Mouse (Mus musculus) liver, postnatal 0 days (tissue): Measurements from ENCODE around the gene Gfod1. TPM values are rescaled to one million over a fixed set of nuclear protein-coding genes. Genes with fewer than 3 reads are reported as not detected.

Experiments
- ATAC-seq: fragments of 200-750 bp; cut with Nextera tagmentation; 2 replicates; pipeline ENCODE4 v1.8.0; 2017; ENCODE audit warnings: mild to moderate bottlenecking, moderate library complexity
- DNase-seq: peaks from one replicate; pipeline ENCODE4 v3.0.0-alpha.2; 2016
- H3K27ac ChIP-seq: fragments of 300-500 bp; sonication (generic); 2 replicates; pipeline ENCODE4 v1.5.1; 2014; ENCODE audit warnings: antibody characterized with exemption, moderate library complexity, mild to moderate bottlenecking, low read depth
- H3K27me3 ChIP-seq: fragments of 300-500 bp; sonication (generic); 2 replicates; pipeline ENCODE4 v1.6.1; 2014; ENCODE audit warnings: low read length, control low read depth, mixed read lengths; ENCODE audit not compliant: insufficient read depth
- H3K36me3 ChIP-seq: fragments of 300-500 bp; sonication (generic); replicated peaks from 2 replicates; pipeline ENCODE4 v1.6.1; 2014; ENCODE audit warnings: mild to moderate bottlenecking, control low read depth, low read length, moderate library complexity, mixed read lengths; ENCODE audit not compliant: insufficient read depth
- H3K4me1 ChIP-seq: fragments of 300-500 bp; sonication (generic); 2 replicates; pipeline ENCODE4 v1.6.1; 2014; ENCODE audit warnings: antibody characterized with exemption, mild to moderate bottlenecking, control low read depth; ENCODE audit not compliant: insufficient read depth
- H3K4me2 ChIP-seq: fragments of 300-500 bp; sonication (generic); 2 replicates; pipeline ENCODE4 v1.6.1; 2014; ENCODE audit warnings: low read depth, mild to moderate bottlenecking, low read length, moderate library complexity, mixed read lengths
- H3K4me3 ChIP-seq: fragments of 300-500 bp; sonication (generic); 2 replicates; pipeline ENCODE4 v1.5.1; 2014; ENCODE audit warnings: low read depth, low read length
- H3K9ac ChIP-seq: fragments of 300-500 bp; sonication (generic); replicated peaks from 2 replicates; pipeline ENCODE4 v1.6.1; 2014; ENCODE audit warnings: mild to moderate bottlenecking, moderate library complexity
- H3K9me3 ChIP-seq: fragments of 300-500 bp; sonication (generic); 2 replicates; pipeline ENCODE4 v1.6.1; 2016; ENCODE audit warnings: mild to moderate bottlenecking, control low read depth, low read length, mixed read lengths
- CTCF ChIP-seq: sonication (generic); IDR thresholded peaks from 2 replicates; pipeline ENCODE4 v1.5.1; 2016; ENCODE audit warnings: antibody characterized with exemption, low read depth
- EP300 ChIP-seq: IDR thresholded peaks from 2 replicates; pipeline ENCODE4 v1.6.1; 2016; ENCODE audit warnings: antibody characterized with exemption, low read depth, mild to moderate bottlenecking
- WGBS: fragments of 180-500 bp; shearing (Covaris S2); extraction: QIAGEN DNeasy Blood & Tissue Kit; methylation state at CpG from one replicate; pipeline ENCODE4 v1.1.7; 2014; ENCODE audit not compliant: insufficient replicate concordance; 5-methylcytosine and 5-hydroxymethylcytosine counted together
- polyA plus RNA-seq: library from polyadenylated mRNA; unstranded; fragments of >200 nt; fragmentation: Nextera tagmentation; extraction: Ambion mirVana; gene quantifications from 2 replicates; pipeline ENCODE4 v1.2.1, GENCODE M21; 2015

Gene Gfod1
- polyA plus RNA-seq, 1 experiment from 2014 or later = 0.81 TPM

- no peaks in the 10 kb centered on the region for H3K36me3 ChIP-seq
- H3K9me3 ChIP-seq = no peaks in the 10 kb centered on the region
- no peak overlapping the region for H3K27ac ChIP-seq
- no peak overlapping the region for H3K4me3 ChIP-seq
- H3K4me2 ChIP-seq = no peak overlapping the region
- 72% methylated on average over 8 of the region's 8 CpGs for WGBS
- H3K4me1 ChIP-seq = peaks cover 30% of the 10 kb centered on the region
- no peaks in the 10 kb centered on the region for H3K27me3 ChIP-seq
- H3K9ac ChIP-seq = no peak overlapping the region
- TF ChIP-seq EP300 = no peak
- no peak for TF ChIP-seq CTCF
- ATAC-seq (no peak), DNase-seq (no peak)
Measured at GRCm38 (mm10) chr13:43252105-43252790, 51.7 kb downstream of the Gfod1 start.

GRCm38 (mm10) chr13:43251391-43251790, 52.6 kb downstream of the Gfod1 start:
- Histone ChIP-seq H3K9me3 (no peaks in the 10 kb centered on the region), H3K4me2 (peak overlapping the region; percentile 52), H3K4me1 (peaks cover 30% of the 10 kb centered on the region), H3K4me3 (no peak overlapping the region), H3K27ac (peak overlapping the region; percentile 83), H3K36me3 (no peaks in the 10 kb centered on the region), H3K27me3 (no peaks in the 10 kb centered on the region), H3K9ac (no peak overlapping the region)
- TF ChIP-seq EP300 (no peak), CTCF (no peak)
- DNase-seq (no peak), ATAC-seq (no peak)
- 69% methylated on average over 12 of the region's 12 CpGs for WGBS

GRCm38 (mm10) chr13:43250653-43251052, 53.3 kb downstream of the Gfod1 start:
- H3K9me3 ChIP-seq = no peaks in the 10 kb centered on the region
- 39% methylated on average over 6 of the region's 6 CpGs for WGBS
- peak overlapping the region; percentile 20; the same call in 1 of the 2 replicates for H3K4me3 ChIP-seq
- H3K27me3 ChIP-seq = no peaks in the 10 kb centered on the region
- DNase-seq (peak; percentile 77), ATAC-seq (peak; percentile 79)
- no peaks in the 10 kb centered on the region for H3K36me3 ChIP-seq
- H3K9ac ChIP-seq = peak overlapping the region; percentile 38
- peak overlapping the region; percentile 52 for H3K4me2 ChIP-seq
- peak overlapping the region; percentile 83 for H3K27ac ChIP-seq
- TF ChIP-seq EP300 (no peak), CTCF (no peak)
- H3K4me1 ChIP-seq = peaks cover 34% of the 10 kb centered on the region

GRCm38 (mm10) chr13:43250106-43250505, 53.9 kb downstream of the Gfod1 start:
- H3K27ac ChIP-seq = peak overlapping the region; percentile 83

GRCm38 (mm10) chr13:43248381-43248780, 55.6 kb downstream of the Gfod1 start:
- no peaks in the 10 kb centered on the region for H3K27me3 ChIP-seq
- no peak overlapping the region for H3K4me2 ChIP-seq
- no peaks in the 10 kb centered on the region for H3K9me3 ChIP-seq
- DNase-seq (no peak), ATAC-seq (no peak)
- no peak overlapping the region for H3K4me3 ChIP-seq
- TF ChIP-seq EP300 (no peak), CTCF (no peak)
- no peak overlapping the region for H3K27ac ChIP-seq
- H3K4me1 ChIP-seq = peaks cover 49% of the 10 kb centered on the region
- 89% methylated on average over 6 of the region's 6 CpGs for WGBS
- H3K9ac ChIP-seq = no peak overlapping the region
- H3K36me3 ChIP-seq = no peaks in the 10 kb centered on the region

More at GRCm38 (mm10) chr13:43250106-43250505, 53.9 kb downstream of the Gfod1 start:
- ATAC-seq = peak; percentile 60
- no peaks in the 10 kb centered on the region for H3K36me3 ChIP-seq
- no peak overlapping the region; the same call in 1 of the 2 replicates for H3K9ac ChIP-seq
- H3K4me2 ChIP-seq = peak overlapping the region; percentile 52
- H3K4me1 ChIP-seq = peaks cover 37% of the 10 kb centered on the region
- H3K9me3 ChIP-seq = no peaks in the 10 kb centered on the region
- H3K4me3 ChIP-seq = peak overlapping the region; percentile 20; the same call in 1 of the 2 replicates
- no peaks in the 10 kb centered on the region for H3K27me3 ChIP-seq
- peak; percentile 25 for DNase-seq
- 54% methylated on average over 9 of the region's 9 CpGs for WGBS
- TF ChIP-seq CTCF (no peak), EP300 (no peak)

- H3K9ac ChIP-seq = no peak overlapping the region
- no peak overlapping the region for H3K4me3 ChIP-seq
- no peak overlapping the region for H3K27ac ChIP-seq
- H3K4me2 ChIP-seq = no peak overlapping the region
- WGBS = 94% methylated on average over 4 of the region's 4 CpGs
- no peaks in the 10 kb centered on the region for H3K27me3 ChIP-seq
- H3K9me3 ChIP-seq = no peaks in the 10 kb centered on the region
- no peak for ATAC-seq
- no peak for DNase-seq
- H3K36me3 ChIP-seq = no peaks in the 10 kb centered on the region
- TF ChIP-seq CTCF (no peak), EP300 (no peak)
- H3K4me1 ChIP-seq = peaks cover 57% of the 10 kb centered on the region
Measured at GRCm38 (mm10) chr13:43246876-43247275, 57.1 kb downstream of the Gfod1 start.
